Mouse (Mus musculus) left cerebral cortex, postnatal 36 days (tissue): ENCODE measurements around the gene Sobp. TPM values are rescaled to one million over a fixed set of nuclear protein-coding genes. Genes with fewer than 3 reads are reported as not detected.

Experiments
- DNase-seq, 2 experiments: peaks; one replicate each; pipeline ENCODE4 v3.0.0; 2021 to 2022; ENCODE audit warnings: low spot score in 2 of 2, mixed read lengths in 1 of 2
- intact Hi-C: fragments of 180-260 bp; cut with DNase I; formaldehyde crosslinking; loops from one replicate; pipeline ENCODE4 v1.15.1; 2025
- total RNA-seq, 2 experiments: library from RNA; stranded (reverse); gene quantifications; 2 replicates each; pipeline ENCODE4 v1.2.3; 2021

The Sobp gene
- 10 to 100 TPM; 76.7 to 79.5 TPM for total RNA-seq

DNA sequence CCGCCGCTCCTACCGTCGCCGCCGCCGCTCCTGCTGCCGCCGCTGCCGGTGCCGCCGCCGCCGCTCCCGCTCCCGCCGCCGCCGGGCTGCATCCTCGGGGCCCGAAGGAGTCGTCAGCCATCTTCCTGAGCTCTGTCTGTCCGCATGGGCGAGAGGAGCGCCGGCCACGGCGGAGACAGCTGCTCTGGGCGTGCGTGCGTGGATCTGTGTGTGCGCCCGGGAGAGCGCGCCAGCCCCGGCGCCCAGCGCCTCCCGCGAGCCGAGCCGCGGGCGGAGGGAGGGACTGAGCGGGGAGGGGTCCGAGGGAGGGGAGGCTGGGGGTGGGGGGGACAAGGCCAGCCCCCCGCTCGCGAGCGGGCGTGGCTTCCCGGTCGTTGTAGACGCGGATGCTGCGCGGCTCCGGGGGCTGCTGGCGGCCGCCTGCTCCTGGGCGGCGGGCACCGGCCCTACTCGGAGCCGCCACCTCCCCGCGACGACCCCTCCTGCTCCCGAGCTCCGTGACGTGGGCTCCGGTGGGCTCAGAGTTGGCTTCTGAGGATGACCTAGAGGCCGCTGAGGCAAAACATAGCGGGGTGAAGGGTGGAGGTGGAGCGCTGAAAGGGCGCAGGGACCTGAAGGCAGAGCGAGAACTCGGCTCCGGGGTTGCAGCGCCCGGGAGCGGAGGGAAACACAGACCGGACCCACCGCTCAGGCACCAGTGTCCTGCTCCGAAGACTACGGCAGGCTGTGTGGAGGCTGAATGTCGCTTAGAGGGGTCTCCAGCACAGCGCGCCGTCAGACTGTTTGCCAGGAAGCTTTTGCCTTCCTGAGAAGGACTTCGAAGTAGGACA lies at the start of gene Sobp, which contains the start of gene 9030612E09Rik:
Gene Sobp (minus strand): TSS at position 205 of the 830 bp plus-strand sequence.
Gene 9030612E09Rik (plus strand): TSS at position 379 of the 830 bp plus-strand sequence.
- peak; percentile 85 to 88 for DNase-seq
- intact Hi-C loops = loop anchor here (2.0 to 5.0 kb wide), 5 partner anchors 46 to 303 kb away; partner anchors contain the start of genes Bend3 and Pdss2

DNA sequence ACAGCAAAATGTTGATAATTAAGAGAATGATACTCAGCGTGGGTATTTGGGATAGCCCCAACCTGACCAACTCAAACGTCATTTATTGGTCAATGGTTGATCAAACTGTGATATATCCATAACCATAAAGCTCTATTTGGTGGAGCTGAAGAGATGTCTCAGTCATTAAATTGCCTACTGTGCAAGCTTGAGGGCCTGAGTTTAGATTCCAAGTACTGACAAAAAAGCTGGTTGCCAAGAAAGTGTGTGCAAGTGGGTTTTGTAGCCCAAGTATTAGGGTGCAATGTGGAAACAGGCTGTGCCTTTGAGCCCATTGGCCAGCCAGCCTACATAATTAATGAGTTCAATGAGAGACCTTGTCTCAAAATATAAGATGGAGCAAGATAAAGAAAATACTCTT lies 49.1 kb upstream of the Sobp start:
- intact Hi-C loops = loop anchor here (5.0 kb wide), 2 partner anchors 54 to 249 kb away; no protein-coding TSS in a partner anchor
- no peak for DNase-seq

- intact Hi-C loops = loop anchor here (2.0 to 5.0 kb wide), 3 partner anchors 47 to 251 kb away; partner anchors contain the start of genes 9030612E09Rik and Sobp
- DNase-seq = no peak
These were observed 47.3 kb upstream of the Sobp start for GRCm38 (mm10) chr10:43221659-43222058.

DNA sequence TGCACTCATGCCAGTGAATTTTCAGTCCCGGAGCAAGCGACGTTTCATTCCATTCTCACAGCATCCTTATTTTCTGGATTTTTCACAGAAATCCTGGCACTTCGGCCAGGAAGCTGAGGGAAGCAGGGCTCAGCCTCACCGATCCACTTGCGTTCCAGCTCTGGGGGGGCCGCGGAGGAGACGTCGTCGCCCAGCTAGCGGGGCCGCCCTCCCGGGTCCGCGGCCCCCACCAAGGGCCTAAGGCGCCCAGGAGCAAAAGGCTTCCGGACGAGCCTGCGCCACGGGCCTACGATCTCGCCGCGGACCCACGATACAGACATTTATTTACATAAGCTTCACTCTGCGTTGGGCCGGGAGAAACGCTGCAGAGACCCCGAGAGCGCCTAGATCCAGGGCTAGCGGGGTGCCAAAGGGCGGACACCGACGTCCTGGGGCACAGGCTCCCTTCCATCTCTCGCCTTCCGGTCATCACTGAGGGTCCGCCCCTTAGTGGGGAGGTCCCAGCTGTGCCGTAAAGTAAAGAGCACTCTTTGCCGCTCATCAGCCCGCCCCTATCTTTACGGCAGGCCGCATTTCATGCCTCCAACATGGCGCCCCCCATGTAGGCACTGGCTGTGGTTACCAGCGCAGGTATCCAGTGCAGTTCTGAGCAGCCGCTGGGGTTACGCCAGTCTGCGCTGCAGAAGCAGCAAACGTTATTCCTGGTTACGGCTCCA lies 46.7 kb upstream of the Sobp start, which contains the start of gene Pdss2:
Gene Pdss2 (plus strand): TSS at position 577 of the 716 bp plus-strand sequence.
- intact Hi-C loops = loop anchor here (2.0 to 5.0 kb wide), 3 partner anchors 46 to 251 kb away; partner anchors contain the start of genes 9030612E09Rik and Sobp
- DNase-seq = peak; percentile 93 to 94

GRCm38 (mm10) chr10:43220479-43220878 lies 46.1 kb upstream of the Sobp start:
- intact Hi-C loops = loop anchor here (2.0 to 5.0 kb wide), 3 partner anchors 46 to 252 kb away; partner anchors contain the start of genes 9030612E09Rik and Sobp
- peak in 1 of 2 experiments; percentile 7 for DNase-seq

GRCm38 (mm10) chr10:43217361-43217900 lies 43.1 kb upstream of the Sobp start:
- no peak for DNase-seq
- intact Hi-C loops = no loop called here

DNA sequence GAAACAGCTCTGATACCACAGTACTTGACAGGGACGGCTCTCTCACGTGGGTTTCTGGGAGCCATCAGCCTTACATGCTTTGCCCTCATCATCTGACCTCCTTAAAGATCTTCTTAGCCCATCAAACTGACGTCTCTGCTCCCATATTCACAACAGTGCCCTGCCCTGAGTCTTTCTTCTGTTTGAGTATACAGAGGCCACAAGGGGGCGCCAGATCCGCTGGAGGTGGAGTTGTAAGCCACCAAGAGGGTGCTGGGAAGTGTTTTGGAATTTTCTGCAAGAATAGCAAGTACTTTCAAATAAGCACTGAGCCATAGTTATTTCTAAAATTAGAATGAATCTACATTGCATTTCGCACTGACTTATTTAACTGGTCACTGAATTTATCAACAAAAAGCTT lies 37.5 kb upstream of the Sobp start:
- intact Hi-C loops = no loop called here
- no peak for DNase-seq

DNA sequence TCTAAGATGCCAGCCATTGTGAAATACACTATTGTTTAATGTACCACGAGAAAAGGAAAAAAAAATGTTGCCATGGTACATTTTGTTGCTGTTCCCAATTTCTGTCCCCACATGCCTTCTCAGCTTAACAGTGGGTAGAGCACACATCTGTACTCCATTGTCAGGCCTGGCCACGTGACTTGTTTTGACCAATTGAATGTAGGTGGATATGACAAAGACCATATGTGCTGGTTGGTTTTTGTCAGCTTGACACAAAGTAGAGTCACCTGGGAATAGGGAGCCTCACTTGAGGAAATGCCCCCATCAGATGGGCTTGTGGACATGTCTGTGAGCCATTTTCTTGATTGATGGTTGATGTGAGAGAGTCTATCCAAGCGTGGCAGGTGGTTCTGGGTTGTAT lies 29.5 kb upstream of the Sobp start:
- no peak for DNase-seq
- intact Hi-C loops = no loop called here

DNA sequence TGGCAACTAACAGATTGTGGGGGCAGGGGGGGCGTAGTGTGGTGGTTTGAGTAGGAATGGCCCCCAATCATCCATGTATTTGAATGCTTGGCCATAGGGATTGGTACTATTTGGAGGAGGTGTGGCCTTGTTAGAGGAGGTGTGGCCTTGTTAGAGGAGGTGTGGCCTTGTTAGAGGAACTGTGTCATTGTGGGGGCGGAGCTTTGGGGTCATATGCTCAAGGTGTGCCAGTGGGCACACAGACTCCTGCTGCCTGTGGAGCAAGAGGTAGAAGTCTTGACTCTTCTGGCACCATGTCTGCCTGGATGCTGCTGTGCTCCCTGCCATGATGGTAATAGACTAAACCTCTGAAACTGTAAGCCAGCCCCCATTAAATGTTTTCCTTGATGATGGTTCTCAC lies 25.9 kb upstream of the Sobp start:
- DNase-seq = no peak
- intact Hi-C loops = no loop called here

DNA sequence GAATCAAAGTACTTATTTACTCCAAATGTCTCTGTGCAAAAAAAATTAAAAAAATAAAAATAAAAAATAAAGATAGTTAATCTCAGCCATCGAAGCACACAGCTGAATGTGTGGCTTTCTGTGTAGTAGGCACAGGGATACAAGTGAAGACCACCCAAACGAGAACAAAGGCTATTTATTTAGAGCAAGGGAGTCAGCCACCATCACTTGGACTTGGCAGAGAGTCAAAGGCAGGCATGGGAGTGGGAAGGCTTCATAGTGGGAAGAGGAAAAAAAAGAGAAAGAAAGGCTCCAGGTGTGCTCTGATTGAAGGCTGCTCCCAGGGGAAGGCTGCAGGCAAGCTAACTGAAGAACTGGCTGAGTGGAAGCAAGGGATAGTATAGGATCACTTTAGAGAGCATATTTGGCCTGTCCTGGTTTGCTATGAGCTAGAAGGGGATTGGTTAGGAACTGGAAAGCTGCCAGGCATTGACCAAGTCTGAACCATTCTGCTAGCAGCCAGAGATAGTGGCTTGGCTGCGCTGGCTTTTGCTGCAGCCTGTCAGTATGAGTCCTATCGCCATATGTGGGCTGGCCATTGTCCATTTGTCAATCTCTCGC lies 6.1 kb upstream of the Sobp start:
- DNase-seq = no peak
- intact Hi-C loops = no loop called here

DNA sequence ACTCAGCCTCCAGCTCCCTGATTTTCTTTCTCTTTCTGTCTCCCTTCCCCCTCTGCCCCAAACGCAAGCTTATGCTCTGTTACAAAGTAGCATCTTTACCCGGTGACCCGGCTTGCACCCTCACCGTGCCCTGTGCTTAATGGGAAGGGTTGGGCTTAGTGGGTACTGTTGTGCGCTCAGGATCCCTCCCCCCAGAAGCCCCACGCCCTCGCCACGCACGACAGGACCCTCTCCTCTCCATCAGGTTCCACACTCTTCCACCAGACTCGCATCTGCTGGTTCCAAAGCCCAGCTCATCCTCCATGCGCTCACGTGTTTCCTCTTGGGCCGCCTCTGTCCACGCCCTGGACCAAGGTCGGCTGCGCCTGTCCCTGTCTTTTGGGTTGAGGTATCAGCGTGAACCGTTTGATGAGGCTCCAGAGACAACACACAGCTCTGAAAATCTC lies 849 bp upstream of the Sobp start:
- peak; percentile 51 to 64 for DNase-seq
- intact Hi-C loops = loop anchor here (2.0 kb wide), 2 partner anchors 46 to 154 kb away; partner anchors contain the start of gene Pdss2

DNA sequence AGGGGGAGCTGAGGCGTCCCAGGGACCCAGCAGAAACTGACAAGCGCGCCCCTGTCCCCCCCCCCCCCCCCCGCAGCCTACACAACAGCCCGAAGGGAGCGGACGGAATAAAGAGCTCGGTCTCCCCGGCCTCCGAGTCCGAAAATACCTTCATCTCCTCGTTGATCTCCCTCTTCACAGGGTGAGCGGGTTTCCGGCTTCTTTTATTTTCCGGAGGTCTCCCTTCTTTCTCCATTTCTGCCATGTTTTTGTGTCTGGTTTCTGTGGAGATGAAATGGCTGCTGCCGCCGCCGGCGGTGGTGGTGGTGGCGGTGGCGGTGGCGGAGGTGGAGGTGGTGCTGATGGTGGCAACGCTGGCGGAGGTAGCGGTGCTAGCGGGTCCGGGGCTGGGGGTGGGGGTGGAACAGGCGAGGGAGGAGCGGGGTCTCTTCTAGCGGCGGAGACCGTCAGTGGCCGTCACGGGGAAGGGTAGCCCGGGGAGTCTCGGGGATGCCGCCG lies 453 bp downstream of the Sobp start:
- DNase-seq = no peak
- intact Hi-C loops = loop anchor here (2.0 to 5.0 kb wide), 5 partner anchors 47 to 303 kb away; partner anchors contain the start of genes Bend3 and Pdss2

DNA sequence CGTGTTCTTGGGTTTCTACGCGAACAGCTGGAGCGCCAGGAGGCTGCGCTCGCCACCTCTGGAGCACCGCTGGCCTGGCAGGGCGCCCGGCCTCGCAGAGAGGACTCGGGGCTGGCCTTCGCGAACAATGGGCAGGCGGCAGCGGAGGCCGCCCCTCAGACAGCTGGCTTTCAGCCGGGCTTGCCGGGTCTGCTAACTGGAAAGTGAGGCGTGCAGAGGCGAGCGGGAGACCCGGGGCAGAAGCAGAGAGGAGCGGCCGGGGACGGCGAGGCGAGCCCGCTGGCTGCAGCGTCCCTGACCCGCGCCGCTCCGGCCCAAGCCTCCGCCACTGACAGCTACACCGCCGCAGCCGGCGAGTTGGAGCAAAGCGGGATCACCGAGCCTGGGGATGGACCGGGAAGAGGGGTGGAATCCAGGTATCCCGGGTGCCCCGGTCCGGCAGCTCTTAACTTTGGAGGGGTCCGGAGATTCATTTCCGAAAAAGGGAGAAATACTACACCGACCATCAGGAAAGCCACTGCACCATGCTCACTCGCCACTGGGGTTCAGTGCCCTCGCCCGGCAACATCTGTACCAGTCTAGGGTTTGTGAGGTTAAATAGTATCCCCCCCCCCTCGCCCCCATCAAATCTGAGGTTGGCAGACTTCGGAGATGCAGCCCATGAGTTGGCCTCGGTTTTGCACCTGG lies 1.0 kb downstream of the Sobp start:
- peak; percentile 54 to 55 for DNase-seq
- intact Hi-C loops = loop anchor here (5.0 kb wide), 3 partner anchors 51 to 304 kb away; partner anchors contain the start of gene Bend3

DNA sequence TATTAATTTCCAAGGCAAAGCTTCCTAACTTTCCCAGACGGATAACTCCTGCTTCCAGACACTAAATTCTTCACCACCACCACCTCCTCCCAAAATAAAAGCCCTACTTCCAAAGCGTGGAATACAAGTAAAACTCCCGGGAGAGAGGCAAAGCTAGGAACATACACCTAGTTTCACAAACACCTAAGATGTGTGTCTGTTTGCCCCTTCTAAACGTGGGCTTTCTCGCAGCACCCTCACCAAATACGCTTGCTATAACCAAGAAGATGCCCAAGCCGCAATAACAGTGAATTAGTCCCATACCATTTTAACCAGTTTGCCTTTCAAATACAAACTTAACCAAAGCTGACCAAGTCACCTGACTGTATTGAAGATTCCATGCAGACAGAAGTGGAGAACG lies 1.8 kb downstream of the Sobp start:
- no peak for DNase-seq
- intact Hi-C loops = loop anchor here (5.0 kb wide), 3 partner anchors 50 to 305 kb away; partner anchors contain the start of gene Bend3

GRCm38 (mm10) chr10:43172066-43172465 lies 2.3 kb downstream of the Sobp start:
- no peak for DNase-seq
- intact Hi-C loops = loop anchor here (5.0 kb wide), 3 partner anchors 50 to 305 kb away; partner anchors contain the start of gene Bend3

- intact Hi-C loops = loop anchor here (5.0 kb wide), 3 partner anchors 49 to 306 kb away; partner anchors contain the start of gene Bend3
- no peak for DNase-seq
These were observed 3.2 kb downstream of the Sobp start for GRCm38 (mm10) chr10:43171106-43171505.

- intact Hi-C loops = no loop called here
- no peak for DNase-seq
These were observed 5.5 kb downstream of the Sobp start for GRCm38 (mm10) chr10:43168847-43169246.

DNA sequence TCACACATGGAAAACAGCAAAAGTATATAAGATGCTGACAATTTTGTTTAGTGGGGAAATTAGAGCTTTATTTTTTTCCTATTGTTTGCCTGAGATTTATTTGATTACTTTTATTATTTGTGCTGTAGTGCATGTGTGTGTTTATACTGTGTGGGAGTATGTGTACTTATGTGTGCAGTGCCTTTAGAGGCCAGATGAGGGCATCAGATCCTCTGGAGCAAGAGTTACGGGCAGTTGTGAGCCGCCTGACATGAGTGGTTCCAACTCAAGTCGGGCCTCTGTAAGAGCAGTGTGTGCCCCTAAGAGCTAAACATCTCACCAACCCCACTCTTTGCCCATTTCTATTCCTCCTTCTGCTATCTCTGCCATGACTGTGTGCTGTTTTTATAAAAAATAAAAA lies 7.5 kb downstream of the Sobp start:
- DNase-seq = no peak
- intact Hi-C loops = no loop called here
